Mouse (Mus musculus): ENCODE data around the gene Gm10647. TPM values are rescaled to one million over a fixed set of nuclear protein-coding genes. Genes with fewer than 3 reads are reported as not detected.
"Not testable (repeated sequence)": the region's sequence is repeated elsewhere in the genome, so short reads cannot be mapped to it uniquely, and the experiment has no call there.

Gene Gm10647
- polyA plus RNA-seq, 1 experiment from 2014 or later, result 0.62 TPM

- DNase-seq (ENCODE audit: low spot score), result peak; percentile 54
- not testable (repeated sequence) for H3K9me3 ChIP-seq; H3K36me3 ChIP-seq (replicated peaks)
- peaks cover 66% of the 10 kb centered on the region for H3K27me3 ChIP-seq (replicated peaks; ENCODE audit: low read depth, poor library complexity, severe bottlenecking)
- H3K27ac ChIP-seq (replicated peaks), result peak overlapping the region; percentile 63; the same call in 1 of the 2 replicates
- 1% methylated on average over 36 of the region's 37 CpGs for WGBS
- peaks cover 11% of the 10 kb centered on the region for H3K4me1 ChIP-seq
- H3K4me3 ChIP-seq, result peak overlapping the region; percentile 51
These were observed 9.1 kb downstream of the Gm10647 start for GRCm38 (mm10) chr9:66805951-66806350.

- no peak overlapping the region for H3K4me3 ChIP-seq
- H3K4me1 ChIP-seq, result peaks cover 24% of the 10 kb centered on the region
- no peak for DNase-seq (ENCODE audit: low spot score)
- no peaks in the 10 kb centered on the region for H3K36me3 ChIP-seq (replicated peaks)
- no peak overlapping the region for H3K27ac ChIP-seq (replicated peaks)
- peaks cover 4% of the 10 kb centered on the region; the same call in 1 of the 2 replicates for H3K27me3 ChIP-seq (replicated peaks; ENCODE audit: low read depth, poor library complexity, severe bottlenecking)
- H3K9me3 ChIP-seq, result no peaks in the 10 kb centered on the region
- WGBS, result 9% methylated on average over 2 of the region's 2 CpGs
These were observed 16.6 kb downstream of the Gm10647 start for GRCm38 (mm10) chr9:66813392-66813791.

DNA sequence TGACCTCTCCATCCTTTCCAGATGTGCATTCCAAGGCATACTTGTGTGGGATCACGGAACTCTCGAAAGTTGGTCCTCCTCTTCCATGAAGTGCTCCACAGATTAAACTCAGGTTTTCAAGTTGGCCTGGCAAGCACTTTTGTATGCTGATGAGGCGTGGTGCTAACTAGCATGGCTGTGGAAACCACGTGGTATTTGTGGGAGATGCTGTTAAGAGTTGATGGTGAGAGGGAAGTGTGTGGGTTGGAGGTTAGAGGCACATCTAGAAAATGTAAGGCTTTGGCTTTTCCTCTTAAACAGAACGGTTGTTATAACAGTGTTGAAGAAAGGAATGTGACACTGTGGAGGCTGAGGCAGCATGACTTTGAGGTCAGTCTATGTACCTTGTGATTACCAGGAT is 24.2 kb downstream of the Gm10647 start:
- WGBS, result 78% methylated on average over 5 of the region's 5 CpGs
- Histone ChIP-seq H3K27ac (replicated peaks) (no peak overlapping the region), H3K36me3 (replicated peaks) (no peaks in the 10 kb centered on the region), H3K4me3 (no peak overlapping the region), H3K4me1 (0 out of 2 replicates have a peak, but pooled peaks cover 1% of the 10 kb centered on the region), H3K9me3 (no peaks in the 10 kb centered on the region), H3K27me3 (replicated peaks; ENCODE audit: low read depth, poor library complexity, severe bottlenecking) (no peaks in the 10 kb centered on the region)
- DNase-seq (ENCODE audit: low spot score), result no peak

GRCm38 (mm10) chr9:66822255-66822654 is 25.4 kb downstream of the Gm10647 start:
- WGBS, result 82% methylated on average over 2 of the region's 5 CpGs
- H3K36me3 ChIP-seq (replicated peaks); H3K27ac ChIP-seq (replicated peaks); DNase-seq (ENCODE audit: low spot score); H3K4me1 ChIP-seq; H3K4me3 ChIP-seq; H3K27me3 ChIP-seq (replicated peaks; ENCODE audit: low read depth, poor library complexity, severe bottlenecking); H3K9me3 ChIP-seq: not testable (repeated sequence)

DNA sequence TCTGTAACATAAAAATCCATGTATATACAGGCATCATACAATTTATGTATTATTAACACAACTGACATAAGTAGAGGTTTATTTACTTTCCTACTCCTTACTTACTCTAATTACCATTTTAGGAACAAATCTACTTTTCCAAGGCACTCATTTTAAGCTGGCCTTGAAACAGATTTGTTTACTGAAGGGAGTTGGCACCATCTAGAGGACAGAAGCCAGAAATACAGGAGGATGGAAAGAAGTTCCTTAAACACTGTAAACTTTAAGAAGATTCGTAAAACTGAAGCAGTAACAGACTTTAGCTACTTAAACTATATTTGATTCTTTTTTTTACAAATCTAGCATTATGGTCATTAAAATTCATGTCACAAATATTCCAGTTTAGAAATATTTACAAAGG is 29.2 kb downstream of the Gm10647 start:
- no peak for DNase-seq (ENCODE audit: low spot score)
- Histone ChIP-seq H3K27me3 (replicated peaks; ENCODE audit: low read depth, poor library complexity, severe bottlenecking) (no peaks in the 10 kb centered on the region), H3K4me1 (no peaks in the 10 kb centered on the region), H3K9me3 (no peaks in the 10 kb centered on the region), H3K36me3 (replicated peaks) (no peaks in the 10 kb centered on the region), H3K27ac (replicated peaks) (no peak overlapping the region), H3K4me3 (no peak overlapping the region)
- 52% methylated on average over 1 of the region's 1 CpGs for WGBS

DNA sequence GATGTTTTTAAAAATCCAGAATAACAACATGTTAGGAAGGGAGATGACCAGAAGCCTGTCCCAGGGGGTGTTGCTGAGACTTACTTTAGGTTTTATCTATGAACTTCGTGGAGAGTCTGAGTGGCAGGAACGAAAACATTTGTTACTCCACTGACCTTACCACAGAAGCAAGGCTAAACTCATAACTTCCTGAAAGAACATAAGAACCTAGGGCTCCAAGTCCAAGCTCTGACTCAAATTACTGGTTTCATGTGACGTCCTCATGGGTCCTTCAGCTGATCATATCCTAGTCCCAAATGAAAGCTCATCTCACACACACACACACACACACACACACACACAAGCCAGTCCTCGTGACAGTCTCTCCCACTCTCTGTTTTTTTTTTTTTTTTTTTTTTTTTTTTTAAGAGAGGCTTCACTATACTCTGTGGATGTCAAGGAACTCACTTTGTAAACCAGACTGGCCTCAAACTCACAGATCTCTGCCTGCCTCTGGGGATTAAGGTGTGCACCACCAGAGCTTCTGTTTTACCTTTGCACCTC is 35.6 kb downstream of the Gm10647 start:
- DNase-seq (ENCODE audit: low spot score), result no peak
- 61% methylated on average over 4 of the region's 4 CpGs for WGBS
- peaks cover 19% of the 10 kb centered on the region for H3K4me1 ChIP-seq
- no peak overlapping the region for H3K27ac ChIP-seq (replicated peaks)
- no peaks in the 10 kb centered on the region for H3K36me3 ChIP-seq (replicated peaks)
- no peaks in the 10 kb centered on the region for H3K9me3 ChIP-seq
- no peak overlapping the region for H3K4me3 ChIP-seq
- peaks cover 36% of the 10 kb centered on the region for H3K27me3 ChIP-seq (replicated peaks; ENCODE audit: low read depth, poor library complexity, severe bottlenecking)

DNA sequence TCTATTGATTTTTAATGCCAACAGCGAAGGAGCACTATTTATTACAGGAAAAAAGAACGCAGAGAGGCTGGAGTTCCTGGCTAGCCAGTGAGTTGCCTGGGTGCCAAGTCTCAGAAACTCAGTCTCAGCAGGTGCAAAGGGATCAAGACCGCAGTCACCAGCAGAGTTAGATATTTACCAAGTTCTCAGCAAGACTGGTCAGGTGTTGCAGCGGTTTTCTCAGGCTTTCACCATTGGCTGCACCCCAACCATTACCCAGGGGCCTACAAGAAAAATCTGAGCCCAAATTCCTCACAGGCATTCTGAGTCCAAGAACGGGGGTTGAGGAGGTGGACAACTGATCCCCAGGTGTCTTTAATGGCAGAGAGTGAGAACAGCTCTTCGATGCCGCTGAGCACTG is 37.0 kb downstream of the Gm10647 start:
- 15% methylated on average over 7 of the region's 7 CpGs for WGBS
- Histone ChIP-seq H3K27ac (replicated peaks) (no peak overlapping the region), H3K9me3 (no peaks in the 10 kb centered on the region)

DNA sequence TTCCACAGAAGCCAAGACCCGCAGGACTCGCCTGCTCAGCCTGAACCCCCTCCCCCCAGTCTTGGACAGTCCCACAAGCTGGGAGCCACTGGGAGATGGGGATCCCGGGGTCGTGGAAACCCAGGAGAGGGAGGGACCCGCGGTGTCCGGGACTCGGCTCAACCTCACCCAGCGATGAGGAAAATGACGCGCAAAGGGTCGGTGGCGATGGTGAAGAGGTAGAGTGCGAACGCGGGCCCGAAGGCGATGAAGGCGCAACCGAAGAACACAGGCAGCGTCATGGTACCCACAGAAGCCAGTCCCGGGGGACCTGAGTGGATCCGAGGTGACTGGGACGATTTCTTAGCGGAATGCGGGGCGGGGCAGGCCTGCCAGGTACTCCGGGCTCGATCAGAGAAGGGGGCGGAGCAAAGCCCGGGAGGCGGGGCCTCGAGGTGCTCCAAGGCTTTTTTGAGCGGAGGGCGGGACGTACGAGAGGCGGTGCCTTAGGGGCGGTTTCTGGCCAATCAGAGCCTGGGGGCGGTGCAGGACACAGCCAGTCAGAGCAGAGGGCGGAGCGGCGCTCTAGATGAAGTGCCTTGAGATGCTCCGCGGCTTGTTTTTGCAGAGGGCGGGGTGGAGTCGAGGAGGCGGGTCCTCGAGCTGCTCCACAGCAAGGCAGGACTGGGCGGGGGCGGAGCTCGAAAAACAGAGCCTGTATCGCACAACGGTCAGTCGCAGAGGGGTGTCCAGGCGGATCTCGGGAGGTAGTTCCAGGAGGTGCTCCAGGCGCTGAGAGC is 37.7 kb downstream of the Gm10647 start, which contains the start of gene Aph1c:
TSS of gene Aph1c (minus strand) at position 409 of the 779 bp plus-strand sequence.
- Histone ChIP-seq H3K4me3 (peak within 1 kb of the TSS; percentile 76), H3K27ac (replicated peaks) (peak within 1 kb of the TSS; percentile 72), H3K27me3 (replicated peaks; ENCODE audit: low read depth, poor library complexity, severe bottlenecking) (peaks cover 36% of the 10 kb centered on the region), H3K36me3 (replicated peaks) (no peaks in the 10 kb centered on the region), H3K9me3 (no peaks in the 10 kb centered on the region), H3K4me1 (peaks cover 19% of the 10 kb centered on the region)
- DNase-seq (ENCODE audit: low spot score), result peak; percentile 99
- under 1% methylated on average over 58 of the region's 58 CpGs for WGBS

More for the DNA sequence above, 37.0 kb downstream of the Gm10647 start:
- peak; percentile 16 for DNase-seq (ENCODE audit: low spot score)
- Histone ChIP-seq H3K4me3 (peak overlapping the region; percentile 76), H3K36me3 (replicated peaks) (no peaks in the 10 kb centered on the region), H3K27me3 (replicated peaks; ENCODE audit: low read depth, poor library complexity, severe bottlenecking) (peaks cover 36% of the 10 kb centered on the region), H3K4me1 (peaks cover 19% of the 10 kb centered on the region)

DNA sequence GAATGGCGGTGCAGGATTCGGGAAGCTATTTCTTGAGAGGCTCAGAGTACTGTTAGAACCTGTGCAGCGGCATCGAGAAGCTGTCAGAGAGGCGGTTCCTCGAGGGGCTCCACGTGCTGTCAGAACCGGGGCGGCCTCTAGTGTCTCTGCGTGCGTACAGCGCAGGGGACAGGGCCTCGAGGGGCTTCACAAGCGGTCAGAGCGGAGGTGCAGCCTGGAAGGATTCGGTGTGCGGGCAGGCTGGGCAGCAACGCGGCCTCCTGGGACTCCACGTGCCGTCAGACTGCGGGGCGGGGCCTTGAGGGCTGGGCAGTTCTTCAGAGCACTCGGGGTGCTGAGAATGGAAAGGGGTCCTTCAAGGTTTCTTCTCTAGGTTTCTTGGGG is 38.2 kb downstream of the Gm10647 start:
- peaks cover 19% of the 10 kb centered on the region for H3K4me1 ChIP-seq

DNA sequence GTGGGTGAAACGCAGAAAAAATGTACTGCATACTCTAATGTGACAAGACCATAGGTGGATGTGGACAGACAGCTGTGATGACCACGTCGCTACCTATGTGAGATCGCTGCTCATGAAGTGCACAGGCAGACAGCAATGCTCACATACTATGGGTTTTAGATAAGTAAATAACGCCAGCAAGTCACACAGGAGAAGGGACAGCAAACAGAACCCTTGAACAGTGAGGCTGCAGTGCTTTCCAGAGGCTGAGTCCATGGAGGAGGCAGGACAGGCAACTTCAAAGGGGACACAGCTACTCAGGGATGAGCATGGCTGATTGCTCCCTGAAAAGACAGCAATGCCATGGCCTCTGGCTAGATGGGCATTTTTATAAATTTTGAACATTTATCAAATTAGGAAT is 50.0 kb downstream of the Gm10647 start:
- Histone ChIP-seq H3K4me3 (no peak overlapping the region), H3K9me3 (no peaks in the 10 kb centered on the region), H3K27me3 (replicated peaks; ENCODE audit: low read depth, poor library complexity, severe bottlenecking) (no peaks in the 10 kb centered on the region), H3K27ac (replicated peaks) (no peak overlapping the region), H3K36me3 (replicated peaks) (peaks cover 32% of the 10 kb centered on the region), H3K4me1 (no peaks in the 10 kb centered on the region)
- 93% methylated on average over 5 of the region's 5 CpGs for WGBS
- no peak for DNase-seq (ENCODE audit: low spot score)

More for the DNA sequence above, 38.2 kb downstream of the Gm10647 start:
- DNase-seq (ENCODE audit: low spot score), result no peak
- WGBS, result under 1% methylated on average over 24 of the region's 24 CpGs
- Histone ChIP-seq H3K9me3 (no peaks in the 10 kb centered on the region), H3K27me3 (replicated peaks; ENCODE audit: low read depth, poor library complexity, severe bottlenecking) (peaks cover 36% of the 10 kb centered on the region), H3K4me3 (peak overlapping the region; percentile 76), H3K36me3 (replicated peaks) (no peaks in the 10 kb centered on the region), H3K27ac (replicated peaks) (peak overlapping the region; percentile 72)

Other genes starting within 250 kb of the Gm10647 start
- gene Usp3, start 203.9 kb upstream of the Gm10647 start, polyA plus RNA-seq (2016; fragmentation: Nextera tagmentation; extraction: Ambion mirVana), result 103 and 106 TPM in 2 replicates
- 5.6 and 6.5 TPM in 2 replicates for gene Car12, start 83.4 kb upstream of the Gm10647 start, polyA plus RNA-seq (2016; fragmentation: Nextera tagmentation; extraction: Ambion mirVana)
- 9.5 and 9.6 TPM in 2 replicates for gene Aph1b, start 1.5 kb upstream of the Gm10647 start, polyA plus RNA-seq (2016; fragmentation: Nextera tagmentation; extraction: Ambion mirVana)
- 1.7 and 1.8 TPM in 2 replicates for gene Aph1c, start 37.7 kb downstream of the Gm10647 start, polyA plus RNA-seq (2016; fragmentation: Nextera tagmentation; extraction: Ambion mirVana)
- 21.4 and 23.9 TPM in 2 replicates for gene Rab8b, start 122.6 kb downstream of the Gm10647 start, polyA plus RNA-seq (2016; fragmentation: Nextera tagmentation; extraction: Ambion mirVana)
- 777 and 806 TPM in 2 replicates for gene Rps27l, start 149.0 kb downstream of the Gm10647 start, polyA plus RNA-seq (2016; fragmentation: Nextera tagmentation; extraction: Ambion mirVana)
- 9.0 and 9.8 TPM in 2 replicates for gene Lactb, start 178.4 kb downstream of the Gm10647 start, polyA plus RNA-seq (2016; fragmentation: Nextera tagmentation; extraction: Ambion mirVana)